Mouse (Mus musculus) heart, embryonic 11.5 days (tissue): Measurements from ENCODE around the gene Olfr628. TPM values are rescaled to one million over a fixed set of nuclear protein-coding genes. Genes with fewer than 3 reads are reported as not detected.
"Not testable (repeated sequence)": the region's sequence is repeated elsewhere in the genome, so short reads cannot be mapped to it uniquely, and the experiment has no call there.

Experiments used
- ATAC-seq: fragments of 200-750 bp; cut with Nextera tagmentation; replicated peaks from 2 replicates; pipeline ENCODE4 v1.8.0; 2017; ENCODE audit warnings: moderate library complexity; ENCODE audit not compliant: insufficient number of reproducible peaks, low FRiP score, low TSS enrichment
- H3K27ac ChIP-seq: fragments of 300-500 bp; sonication (generic); 2 replicates; pipeline ENCODE4 v1.5.1; 2014; ENCODE audit warnings: mild to moderate bottlenecking, low read depth, low read length
- H3K27me3 ChIP-seq: fragments of 300-500 bp; sonication (generic); 2 replicates; pipeline ENCODE4 v1.6.1; 2014; ENCODE audit warnings: mild to moderate bottlenecking, low read length, mixed read lengths; ENCODE audit not compliant: control insufficient read depth, insufficient read depth
- H3K36me3 ChIP-seq: fragments of 300-500 bp; sonication (generic); 2 replicates; pipeline ENCODE4 v1.6.1; 2014; ENCODE audit warnings: mild to moderate bottlenecking, low read length, moderate library complexity, mixed read lengths; ENCODE audit not compliant: control insufficient read depth, insufficient read depth
- H3K4me1 ChIP-seq: fragments of 300-500 bp; sonication (generic); 2 replicates; pipeline ENCODE4 v1.6.1; 2014; ENCODE audit warnings: low read length; ENCODE audit not compliant: control insufficient read depth, insufficient read depth
- H3K4me2 ChIP-seq: fragments of 300-500 bp; sonication (generic); 2 replicates; pipeline ENCODE4 v1.6.1; 2014; ENCODE audit warnings: mild to moderate bottlenecking, moderate library complexity
- H3K4me3 ChIP-seq: fragments of 300-500 bp; sonication (generic); 2 replicates; pipeline ENCODE4 v1.5.1; 2014; ENCODE audit warnings: low read depth, low read length
- H3K9ac ChIP-seq: fragments of 300-500 bp; sonication (generic); 2 replicates; pipeline ENCODE4 v1.6.1; 2014; ENCODE audit warnings: mild to moderate bottlenecking, low read depth, low read length, moderate library complexity
- H3K9me3 ChIP-seq: fragments of 300-500 bp; sonication (generic); replicated peaks from 2 replicates; pipeline ENCODE4 v1.6.1; 2016; ENCODE audit warnings: low read length; ENCODE audit not compliant: control insufficient read depth
- WGBS: fragments of 180-500 bp; shearing (Covaris S2); extraction: QIAGEN DNeasy Blood & Tissue Kit; methylation state at CpG from one replicate; pipeline ENCODE4 v1.1.7; 2014; ENCODE audit not compliant: insufficient replicate concordance; 5-methylcytosine and 5-hydroxymethylcytosine counted together
- polyA plus RNA-seq: library from polyadenylated mRNA; unstranded; fragments of >200 nt; fragmentation: Nextera tagmentation; extraction: Ambion mirVana; gene quantifications from 2 replicates; pipeline ENCODE4 v1.2.1, GENCODE M21; 2014

Olfr628 gene
- not detected in 2 replicates for polyA plus RNA-seq

- Histone ChIP-seq H3K27ac (no peak within 1 kb of the TSS), H3K4me1 (no peaks in the 10 kb centered on the region), H3K27me3 (no peaks in the 10 kb centered on the region), H3K9me3 (no peaks in the 10 kb centered on the region), H3K36me3 (no peaks in the 10 kb centered on the region), H3K4me3 (no peak within 1 kb of the TSS), H3K9ac (no peak within 1 kb of the TSS), H3K4me2 (no peak within 1 kb of the TSS)
- 84% methylated on average over 1 of the region's 1 CpGs for WGBS
- no peak for ATAC-seq
Observed at GRCm38 (mm10) chr7:103730074-103730473, at the start of gene Olfr628. Gene Olfr628, plus strand, starts transcription at chr7:103730374.

GRCm38 (mm10) chr7:103682420-103682819 is 47.8 kb upstream of the Olfr628 start, which contains the start of gene Olfr625-ps1:
Gene Olfr625-ps1, plus strand, starts transcription at chr7:103682720.
- H3K36me3 ChIP-seq, result no peaks in the 10 kb centered on the region
- ATAC-seq, result no peak

GRCm38 (mm10) chr7:103699469-103699868 is 30.7 kb upstream of the Olfr628 start:
- Histone ChIP-seq H3K27ac (no peak overlapping the region), H3K4me3 (no peak overlapping the region), H3K36me3 (no peaks in the 10 kb centered on the region), H3K27me3 (no peaks in the 10 kb centered on the region), H3K4me1 (no peaks in the 10 kb centered on the region), H3K9ac (no peak overlapping the region), H3K4me2 (no peak overlapping the region), H3K9me3 (no peaks in the 10 kb centered on the region)
- ATAC-seq, result no peak
- 83% methylated on average over 4 of the region's 4 CpGs for WGBS

More at GRCm38 (mm10) chr7:103682420-103682819, 47.8 kb upstream of the Olfr628 start, which contains the start of gene Olfr625-ps1:
- Histone ChIP-seq H3K9ac (no peak within 1 kb of the TSS), H3K4me2 (no peak within 1 kb of the TSS), H3K27ac (no peak within 1 kb of the TSS), H3K4me3 (no peak within 1 kb of the TSS), H3K4me1 (no peaks in the 10 kb centered on the region), H3K9me3 (no peaks in the 10 kb centered on the region), H3K27me3 (no peaks in the 10 kb centered on the region)

GRCm38 (mm10) chr7:103712024-103712423 is 18.1 kb upstream of the Olfr628 start:
- Histone ChIP-seq H3K36me3 (no peaks in the 10 kb centered on the region), H3K4me2 (no peak overlapping the region), H3K4me3 (no peak overlapping the region), H3K27ac (no peak overlapping the region), H3K9ac (no peak overlapping the region), H3K9me3 (no peaks in the 10 kb centered on the region), H3K4me1 (no peaks in the 10 kb centered on the region), H3K27me3 (no peaks in the 10 kb centered on the region)
- ATAC-seq, result no peak
- 28% methylated on average over 2 of the region's 2 CpGs for WGBS

- Histone ChIP-seq H3K27ac (no peak within 1 kb of the TSS), H3K4me1 (no peaks in the 10 kb centered on the region), H3K9ac (no peak within 1 kb of the TSS), H3K27me3 (no peaks in the 10 kb centered on the region), H3K4me2 (no peak within 1 kb of the TSS), H3K9me3 (no peaks in the 10 kb centered on the region), H3K4me3 (no peak within 1 kb of the TSS), H3K36me3 (no peaks in the 10 kb centered on the region)
- ATAC-seq, result no peak
Observed at GRCm38 (mm10) chr7:103714371-103714770, 15.8 kb upstream of the Olfr628 start, which contains the start of gene Olfr243. Gene Olfr243, plus strand, starts transcription at chr7:103714671.

GRCm38 (mm10) chr7:103716398-103716797 is 13.8 kb upstream of the Olfr628 start:
- H3K9me3 ChIP-seq, H3K27me3 ChIP-seq, H3K4me3 ChIP-seq, H3K27ac ChIP-seq, H3K4me1 ChIP-seq, H3K9ac ChIP-seq, H3K36me3 ChIP-seq, ATAC-seq, H3K4me2 ChIP-seq: not testable (repeated sequence)
- WGBS, result 94% methylated on average over 1 of the region's 1 CpGs

GRCm38 (mm10) chr7:103744843-103745242 is 14.7 kb downstream of the Olfr628 start, which contains the start of gene Olfr629:
Gene Olfr629, minus strand, starts transcription at chr7:103744943.
- no peaks in the 10 kb centered on the region for H3K4me1 ChIP-seq
- no peak for ATAC-seq
- no peaks in the 10 kb centered on the region for H3K36me3 ChIP-seq
- no peak within 1 kb of the TSS for H3K27ac ChIP-seq
- no peak within 1 kb of the TSS for H3K4me3 ChIP-seq
- no peak within 1 kb of the TSS for H3K4me2 ChIP-seq
- H3K9ac ChIP-seq, result no peak within 1 kb of the TSS
- WGBS, result 75% methylated on average over 2 of the region's 2 CpGs
- no peaks in the 10 kb centered on the region for H3K27me3 ChIP-seq
- no peaks in the 10 kb centered on the region for H3K9me3 ChIP-seq

GRCm38 (mm10) chr7:103757233-103757632 is 27.1 kb downstream of the Olfr628 start, which contains the start of gene Olfr630:
Gene Olfr630, minus strand, starts transcription at chr7:103757333.
- H3K4me2 ChIP-seq, result no peak within 1 kb of the TSS
- no peak within 1 kb of the TSS for H3K27ac ChIP-seq
- no peak for ATAC-seq
- WGBS, result 34% methylated on average over 2 of the region's 2 CpGs
- H3K4me3 ChIP-seq, result no peak within 1 kb of the TSS
- no peaks in the 10 kb centered on the region for H3K9me3 ChIP-seq
- H3K4me1 ChIP-seq, result no peaks in the 10 kb centered on the region
- H3K9ac ChIP-seq, result no peak within 1 kb of the TSS
- no peaks in the 10 kb centered on the region for H3K27me3 ChIP-seq
- no peaks in the 10 kb centered on the region for H3K36me3 ChIP-seq

GRCm38 (mm10) chr7:103762212-103762611 is 32.0 kb downstream of the Olfr628 start:
- not testable (repeated sequence) for H3K27ac ChIP-seq, H3K27me3 ChIP-seq, ATAC-seq, H3K4me3 ChIP-seq, H3K4me1 ChIP-seq, H3K4me2 ChIP-seq, H3K9ac ChIP-seq, H3K9me3 ChIP-seq, H3K36me3 ChIP-seq
- WGBS, result 80% methylated on average over 6 of the region's 6 CpGs
